Mouse (Mus musculus): Measurements from ENCODE around the gene Tarbp2. TPM values are rescaled to one million over a fixed set of nuclear protein-coding genes. Genes with fewer than 3 reads are reported as not detected.

Tarbp2 gene
- polyA plus RNA-seq, 1 experiment from 2014 or later, result 50.4 TPM

- WGBS, result 78% methylated on average over 6 of the region's 6 CpGs
- no peaks in the 10 kb centered on the region for H3K27me3 ChIP-seq (replicated peaks; ENCODE audit: control insufficient read depth, insufficient read depth, low read length)
- no peak overlapping the region for H3K27ac ChIP-seq (ENCODE audit: low read depth, low read length)
- H3K36me3 ChIP-seq (ENCODE audit: control insufficient read depth, insufficient read depth), result peaks cover 61% of the 10 kb centered on the region
- no peak for TF ChIP-seq CTCF (IDR thresholded peaks at IDR 0.05; ENCODE audit: low read depth)
- no peak overlapping the region for H3K4me2 ChIP-seq (replicated peaks; ENCODE audit: low read depth)
- no peak overlapping the region for H3K9ac ChIP-seq (ENCODE audit: low read depth, low read length)
- no peak for ATAC-seq
- no peaks in the 10 kb centered on the region for H3K4me1 ChIP-seq (replicated peaks; ENCODE audit: control insufficient read depth, insufficient read depth, low read length)
- no peaks in the 10 kb centered on the region for H3K9me3 ChIP-seq (ENCODE audit: control insufficient read depth)
- H3K4me3 ChIP-seq (ENCODE audit: low read depth, low read length), result no peak overlapping the region
Observed at GRCm38 (mm10) chr15:102526111-102527002, 8.4 kb downstream of the Tarbp2 start.

DNA sequence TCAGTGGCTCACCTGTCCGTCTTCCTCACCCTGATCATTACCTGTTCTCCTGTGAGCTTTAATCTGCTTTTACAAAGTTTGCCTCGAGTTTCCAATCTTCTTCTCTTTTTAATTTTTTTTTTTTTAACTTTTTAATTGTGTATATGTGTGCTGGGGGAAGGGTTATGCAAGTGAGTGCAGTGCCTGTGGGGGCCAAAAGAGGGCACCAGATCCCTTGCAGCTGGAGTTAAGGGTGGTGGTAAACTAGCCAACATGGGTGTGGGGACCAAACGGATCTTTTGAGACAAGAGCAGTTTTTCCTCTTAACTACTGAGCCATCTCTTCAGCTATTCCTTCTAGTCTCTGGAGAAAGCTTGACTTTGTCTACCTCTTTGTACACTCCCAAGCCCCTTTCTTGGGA is 9.9 kb downstream of the Tarbp2 start:
- Histone ChIP-seq H3K27me3 (replicated peaks; ENCODE audit: control insufficient read depth, insufficient read depth, low read length) (no peaks in the 10 kb centered on the region), H3K4me1 (replicated peaks; ENCODE audit: control insufficient read depth, insufficient read depth, low read length) (no peaks in the 10 kb centered on the region), H3K27ac (ENCODE audit: low read depth, low read length) (no peak overlapping the region), H3K9me3 (ENCODE audit: control insufficient read depth) (no peaks in the 10 kb centered on the region), H3K4me2 (replicated peaks; ENCODE audit: low read depth) (no peak overlapping the region), H3K4me3 (ENCODE audit: low read depth, low read length) (no peak overlapping the region), H3K36me3 (ENCODE audit: control insufficient read depth, insufficient read depth) (peaks cover 58% of the 10 kb centered on the region), H3K9ac (ENCODE audit: low read depth, low read length) (no peak overlapping the region)
- peak; percentile 58 for TF ChIP-seq CTCF (IDR thresholded peaks at IDR 0.05; ENCODE audit: low read depth)
- WGBS, result 80% methylated on average over 3 of the region's 3 CpGs
- ATAC-seq, result no peak

DNA sequence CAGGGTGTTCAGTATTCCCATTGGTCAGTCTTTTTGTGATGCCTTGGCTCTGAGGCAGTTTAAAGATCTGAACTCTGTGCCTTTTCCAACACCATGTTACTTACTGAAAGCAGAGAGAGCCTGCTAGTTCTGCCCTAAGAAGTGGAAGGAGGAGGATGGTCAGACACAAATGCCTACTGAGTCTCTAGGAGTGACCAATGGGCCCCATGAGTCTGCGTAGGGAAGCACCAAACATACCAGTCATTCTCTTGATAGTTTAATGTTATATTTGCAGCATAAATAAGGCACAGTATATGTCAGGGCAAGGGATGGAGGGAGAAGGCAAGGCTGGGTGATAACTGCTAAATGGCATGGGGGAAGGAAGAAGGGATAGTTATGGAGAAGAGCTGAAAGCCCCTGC is 10.4 kb downstream of the Tarbp2 start:
- no peak overlapping the region for H3K9ac ChIP-seq (ENCODE audit: low read depth, low read length)
- no peaks in the 10 kb centered on the region for H3K9me3 ChIP-seq (ENCODE audit: control insufficient read depth)
- H3K4me2 ChIP-seq (replicated peaks; ENCODE audit: low read depth), result no peak overlapping the region
- TF ChIP-seq CTCF (IDR thresholded peaks at IDR 0.05; ENCODE audit: low read depth), result no peak
- H3K36me3 ChIP-seq (ENCODE audit: control insufficient read depth, insufficient read depth), result peaks cover 62% of the 10 kb centered on the region
- WGBS, result 100% methylated on average over 1 of the region's 1 CpGs
- ATAC-seq, result no peak
- H3K27ac ChIP-seq (ENCODE audit: low read depth, low read length), result no peak overlapping the region
- H3K27me3 ChIP-seq (replicated peaks; ENCODE audit: control insufficient read depth, insufficient read depth, low read length), result no peaks in the 10 kb centered on the region
- H3K4me1 ChIP-seq (replicated peaks; ENCODE audit: control insufficient read depth, insufficient read depth, low read length), result no peaks in the 10 kb centered on the region
- H3K4me3 ChIP-seq (ENCODE audit: low read depth, low read length), result no peak overlapping the region

DNA sequence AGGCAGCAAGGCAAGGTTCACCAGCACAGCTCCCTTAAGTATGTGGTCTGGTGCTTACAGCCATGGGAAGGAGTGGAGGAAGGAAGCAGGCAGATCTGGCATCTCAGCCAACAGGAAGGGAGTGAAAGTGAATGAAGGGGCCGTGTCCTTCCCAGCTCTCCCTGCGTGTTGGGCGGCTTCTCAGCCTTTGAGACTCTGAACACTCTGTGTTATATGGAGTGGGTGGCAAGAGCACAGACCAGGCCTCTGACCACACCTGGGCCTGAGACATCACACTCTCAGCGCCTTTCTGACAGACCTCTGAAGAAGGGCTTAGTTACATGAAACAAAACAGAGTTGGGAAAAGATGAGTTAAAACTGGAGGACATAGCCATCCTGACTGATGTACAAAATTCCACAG is 12.6 kb downstream of the Tarbp2 start:
- TF ChIP-seq CTCF (IDR thresholded peaks at IDR 0.05; ENCODE audit: low read depth), result no peak
- WGBS, result 66% methylated on average over 4 of the region's 4 CpGs
- ATAC-seq, result no peak
- H3K4me3 ChIP-seq (ENCODE audit: low read depth, low read length), result no peak overlapping the region
- no peak overlapping the region for H3K4me2 ChIP-seq (replicated peaks; ENCODE audit: low read depth)
- no peak overlapping the region for H3K9ac ChIP-seq (ENCODE audit: low read depth, low read length)
- H3K27me3 ChIP-seq (replicated peaks; ENCODE audit: control insufficient read depth, insufficient read depth, low read length), result no peaks in the 10 kb centered on the region
- no peaks in the 10 kb centered on the region for H3K9me3 ChIP-seq (ENCODE audit: control insufficient read depth)
- H3K27ac ChIP-seq (ENCODE audit: low read depth, low read length), result no peak overlapping the region
- H3K4me1 ChIP-seq (replicated peaks; ENCODE audit: control insufficient read depth, insufficient read depth, low read length), result no peaks in the 10 kb centered on the region
- H3K36me3 ChIP-seq (ENCODE audit: control insufficient read depth, insufficient read depth), result peaks cover 59% of the 10 kb centered on the region

- H3K27ac ChIP-seq (ENCODE audit: low read depth, low read length), result no peak overlapping the region
- H3K9ac ChIP-seq (ENCODE audit: low read depth, low read length), result no peak overlapping the region
- TF ChIP-seq CTCF (IDR thresholded peaks at IDR 0.05; ENCODE audit: low read depth), result no peak
- H3K9me3 ChIP-seq (ENCODE audit: control insufficient read depth), result no peaks in the 10 kb centered on the region
- H3K4me1 ChIP-seq (replicated peaks; ENCODE audit: control insufficient read depth, insufficient read depth, low read length), result no peaks in the 10 kb centered on the region
- H3K27me3 ChIP-seq (replicated peaks; ENCODE audit: control insufficient read depth, insufficient read depth, low read length), result no peaks in the 10 kb centered on the region
- H3K4me2 ChIP-seq (replicated peaks; ENCODE audit: low read depth), result no peak overlapping the region
- no peak overlapping the region for H3K4me3 ChIP-seq (ENCODE audit: low read depth, low read length)
- no peak for ATAC-seq
- 85% methylated on average over 4 of the region's 4 CpGs for WGBS
- peaks cover 63% of the 10 kb centered on the region for H3K36me3 ChIP-seq (ENCODE audit: control insufficient read depth, insufficient read depth)
Observed at GRCm38 (mm10) chr15:102531586-102531985, 13.6 kb downstream of the Tarbp2 start.

DNA sequence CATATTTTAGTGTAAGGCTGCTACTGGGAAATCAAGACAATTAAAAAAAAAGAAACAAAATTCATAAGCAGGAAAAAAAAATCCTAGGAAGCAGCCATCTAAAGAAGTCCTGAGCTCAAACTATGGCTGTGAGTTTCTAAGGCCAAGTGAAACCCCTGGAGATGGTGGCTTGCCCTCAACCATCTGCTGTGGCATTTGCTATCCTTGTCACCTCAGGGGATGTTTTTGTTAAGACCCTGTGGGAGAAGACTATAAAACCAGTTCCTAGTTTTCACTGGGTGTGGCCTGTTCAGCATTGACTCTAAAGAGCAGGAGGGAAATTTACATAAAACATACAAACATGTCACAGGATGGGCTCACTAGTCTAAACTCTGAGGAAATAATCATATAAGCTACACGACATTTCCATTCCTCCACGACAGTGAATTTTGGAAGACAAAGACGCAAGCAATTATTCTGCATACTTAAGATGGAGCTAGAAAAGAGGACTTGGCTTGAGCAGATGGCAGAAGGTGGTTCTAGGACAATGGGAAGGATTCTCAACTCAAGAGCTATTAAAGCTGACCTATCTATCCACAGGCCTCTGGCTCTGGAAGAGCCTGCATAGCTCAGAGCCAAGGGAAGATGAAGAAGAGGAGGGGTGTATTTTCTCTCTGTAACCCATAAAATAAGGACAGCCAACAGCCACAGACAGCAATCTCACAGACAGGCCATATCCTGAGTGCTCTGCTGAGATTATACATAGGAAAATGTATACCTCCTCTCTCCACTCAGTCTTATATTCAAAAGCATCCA is 14.3 kb downstream of the Tarbp2 start:
- no peak overlapping the region for H3K4me3 ChIP-seq (ENCODE audit: low read depth, low read length)
- no peak for ATAC-seq
- WGBS, result 94% methylated on average over 3 of the region's 3 CpGs
- no peak overlapping the region for H3K9ac ChIP-seq (ENCODE audit: low read depth, low read length)
- no peaks in the 10 kb centered on the region for H3K4me1 ChIP-seq (replicated peaks; ENCODE audit: control insufficient read depth, insufficient read depth, low read length)
- no peaks in the 10 kb centered on the region for H3K9me3 ChIP-seq (ENCODE audit: control insufficient read depth)
- no peaks in the 10 kb centered on the region for H3K27me3 ChIP-seq (replicated peaks; ENCODE audit: control insufficient read depth, insufficient read depth, low read length)
- peaks cover 67% of the 10 kb centered on the region for H3K36me3 ChIP-seq (ENCODE audit: control insufficient read depth, insufficient read depth)
- no peak overlapping the region for H3K4me2 ChIP-seq (replicated peaks; ENCODE audit: low read depth)
- no peak for TF ChIP-seq CTCF (IDR thresholded peaks at IDR 0.05; ENCODE audit: low read depth)
- H3K27ac ChIP-seq (ENCODE audit: low read depth, low read length), result no peak overlapping the region

Data from intestine, postnatal 0 days (tissue).